Mouse (Mus musculus) gastrocnemius, postnatal 25 days (tissue): ENCODE data around the gene Dlg5. TPM values are rescaled to one million over a fixed set of nuclear protein-coding genes. Genes with fewer than 3 reads are reported as not detected.

ENCODE experiments used
- DNase-seq: peaks from one replicate; pipeline ENCODE4 v3.0.0; 2022
- microRNA-seq, 2 experiments: library from miRNA; unstranded; fragments of <30 nt; microRNA quantifications; one replicate each; pipeline ENCODE4 v1.2.0; 2021; ENCODE audit warnings: borderline replicate concordance in 2 of 2
- total RNA-seq, 2 experiments: library from RNA; stranded (reverse); gene quantifications; 1 replicate in 1 of 2; 2 replicates in 1 of 2; pipeline ENCODE4 v1.2.3; 2021

Dlg5 gene
- total RNA-seq, 2 experiments from 2014 or later: 6.7 to 7.0 TPM

- no peak for DNase-seq
Measured at GRCm38 (mm10) chr14:24125069-24125468, 120.7 kb downstream of the Dlg5 start.

GRCm38 (mm10) chr14:24124171-24124570, 121.5 kb downstream of the Dlg5 start:
- no peak for DNase-seq

GRCm38 (mm10) chr14:24106734-24107133, 139.0 kb downstream of the Dlg5 start:
- DNase-seq: no peak

GRCm38 (mm10) chr14:24098828-24099227, 146.9 kb downstream of the Dlg5 start:
- no peak for DNase-seq

- DNase-seq: no peak
Measured at GRCm38 (mm10) chr14:24094656-24095055, 151.1 kb downstream of the Dlg5 start.

GRCm38 (mm10) chr14:24093221-24093620, 152.5 kb downstream of the Dlg5 start:
- no peak for DNase-seq

- no peak for DNase-seq
Measured at GRCm38 (mm10) chr14:24092391-24092790, 153.3 kb downstream of the Dlg5 start.

- no peak for DNase-seq
Measured at GRCm38 (mm10) chr14:24090790-24091189, 154.9 kb downstream of the Dlg5 start.

GRCm38 (mm10) chr14:24089181-24089580, 156.5 kb downstream of the Dlg5 start:
- DNase-seq: no peak

- DNase-seq: no peak
Measured at GRCm38 (mm10) chr14:24087430-24087829, 158.3 kb downstream of the Dlg5 start.

GRCm38 (mm10) chr14:24086481-24086880, 159.2 kb downstream of the Dlg5 start:
- no peak for DNase-seq

Small RNAs within 50 kb of the gene (microRNA-seq; reads per million reads assigned to microRNA genes)
- gene Mir7210: 0 reads per million in 2 experiments

Other genes with a start within 250 kb of the Dlg5 start
- 10 to 100 TPM; 32.4 to 53.7 TPM for gene Kcnma1, start 231.4 kb downstream of the Dlg5 start, total RNA-seq
- not detected for gene E330034G19Rik, start 47.3 kb upstream of the Dlg5 start, total RNA-seq
- 1 to 10 TPM; 6.8 to 8.4 TPM for gene Polr3a, start 241.1 kb upstream of the Dlg5 start, total RNA-seq
- 100 to 1,000 TPM; 622 to 647 TPM for gene Rps24, start 241.2 kb upstream of the Dlg5 start, total RNA-seq